Comparison of ENCODE assay signal across 23 mouse cellular contexts in the genomic region with DNA sequence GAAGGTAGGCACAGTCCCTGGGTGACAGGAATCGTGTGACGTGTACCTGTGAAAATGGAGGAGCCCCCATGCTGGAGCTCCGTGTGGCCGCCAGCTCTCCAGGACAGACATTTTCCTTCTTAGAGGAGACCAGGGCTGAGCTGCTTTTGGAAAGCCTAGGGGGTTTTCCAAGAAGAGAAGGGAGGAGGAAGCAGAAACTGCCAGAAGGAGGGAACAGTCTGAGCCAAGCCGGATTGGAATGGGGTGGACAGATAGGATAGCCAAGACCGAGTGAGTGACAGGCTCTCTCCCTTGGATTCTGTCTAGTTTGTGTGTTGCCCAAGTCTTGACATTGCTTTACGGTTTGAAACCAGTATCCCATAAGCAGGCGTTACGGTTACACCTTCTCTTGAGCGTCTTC. TPM values are rescaled to one million over a fixed set of nuclear protein-coding genes. Genes with fewer than 3 reads are reported as not detected.
"Had no signal": no experiment of that assay in that cellular context is flagged by ENCODE, and none has a peak within 500 bp of the region (broad histone marks: within the 10 kb centered on the region; RNA-seq: fewer than 3 reads in every experiment).

No protein-coding gene starts in this region.

- H3K9ac ChIP-seq: heart, embryonic 13.5 days; heart, embryonic 15.5 days; hindbrain, embryonic 13.5 days; hindbrain, embryonic 15.5 days; kidney, embryonic 15.5 days; limb, embryonic 13.5 days; limb, embryonic 15.5 days; liver, embryonic 12.5 days; liver, embryonic 14.5 days had no signal

- H3K36me3 ChIP-seq: heart, embryonic 13.5 days; heart, embryonic 15.5 days; hindbrain, embryonic 13.5 days; hindbrain, embryonic 15.5 days; kidney, embryonic 15.5 days; limb, embryonic 13.5 days; limb, embryonic 15.5 days; liver, embryonic 12.5 days had no signal

- ATAC-seq: hindbrain, postnatal 0 days; intestine, embryonic 16.5 days; liver, embryonic 12.5 days had no signal

- DNase-seq: kidney, adult 11 months; kidney, adult 2 months; kidney, adult 9 months; kidney, postnatal 14 days; kidney, postnatal 36 days; layer of hippocampus, adult 9-11 months; layer of hippocampus, postnatal 36 days; left cerebral cortex, postnatal 4 days; lung, adult 18-20 months had no signal

- H3K9me3 ChIP-seq: heart, embryonic 13.5 days; heart, embryonic 15.5 days; hindbrain, embryonic 13.5 days; hindbrain, embryonic 15.5 days; kidney, embryonic 15.5 days; limb, embryonic 13.5 days; limb, embryonic 15.5 days; liver, embryonic 12.5 days had no signal

- H3K4me2 ChIP-seq: heart, embryonic 13.5 days; heart, embryonic 15.5 days; hindbrain, embryonic 13.5 days; hindbrain, embryonic 15.5 days; kidney, embryonic 15.5 days; limb, embryonic 13.5 days; limb, embryonic 15.5 days; liver, embryonic 12.5 days had no signal

- H3K27me3 ChIP-seq: heart, embryonic 13.5 days; heart, embryonic 15.5 days; hindbrain, embryonic 13.5 days; hindbrain, embryonic 15.5 days; kidney, embryonic 15.5 days; limb, embryonic 13.5 days; limb, embryonic 15.5 days; liver, embryonic 12.5 days had no signal

- H3K27ac ChIP-seq: heart, adult 2 months; heart, embryonic 13.5 days; heart, embryonic 15.5 days; hindbrain, embryonic 13.5 days; hindbrain, embryonic 15.5 days; hindbrain, postnatal 0 days; kidney, embryonic 15.5 days; kidney, postnatal 0 days; limb, embryonic 13.5 days; limb, embryonic 15.5 days; liver, embryonic 12.5 days; liver, embryonic 14.5 days had no signal

- H3K4me1 ChIP-seq: heart, embryonic 13.5 days; heart, embryonic 15.5 days; hindbrain, embryonic 13.5 days; hindbrain, embryonic 15.5 days; kidney, embryonic 15.5 days; limb, embryonic 13.5 days; limb, embryonic 15.5 days; liver, embryonic 12.5 days had no signal

- H3K4me3 ChIP-seq: heart, adult 2 months; heart, embryonic 13.5 days; heart, embryonic 15.5 days; hindbrain, embryonic 13.5 days; hindbrain, embryonic 15.5 days; kidney, embryonic 15.5 days; limb, embryonic 13.5 days; limb, embryonic 15.5 days; liver, embryonic 12.5 days had no signal

RNA-seq across cellular contexts. Expression of gene Galnt12, which starts 11.9 kb away (rescaled TPM):
- total RNA-seq: gastrocnemius, postnatal 36 days had no signal
